Mouse (Mus musculus) fat pad, adult 2 months (tissue): ENCODE results near the gene Tiparp.

ENCODE experiments used
- DNase-seq: peaks from one replicate; pipeline ENCODE4 v3.0.0-alpha.2; 2011; ENCODE audit warnings: low read depth, low spot score; ENCODE audit errors: extremely low read depth

Gene Tiparp

DNA sequence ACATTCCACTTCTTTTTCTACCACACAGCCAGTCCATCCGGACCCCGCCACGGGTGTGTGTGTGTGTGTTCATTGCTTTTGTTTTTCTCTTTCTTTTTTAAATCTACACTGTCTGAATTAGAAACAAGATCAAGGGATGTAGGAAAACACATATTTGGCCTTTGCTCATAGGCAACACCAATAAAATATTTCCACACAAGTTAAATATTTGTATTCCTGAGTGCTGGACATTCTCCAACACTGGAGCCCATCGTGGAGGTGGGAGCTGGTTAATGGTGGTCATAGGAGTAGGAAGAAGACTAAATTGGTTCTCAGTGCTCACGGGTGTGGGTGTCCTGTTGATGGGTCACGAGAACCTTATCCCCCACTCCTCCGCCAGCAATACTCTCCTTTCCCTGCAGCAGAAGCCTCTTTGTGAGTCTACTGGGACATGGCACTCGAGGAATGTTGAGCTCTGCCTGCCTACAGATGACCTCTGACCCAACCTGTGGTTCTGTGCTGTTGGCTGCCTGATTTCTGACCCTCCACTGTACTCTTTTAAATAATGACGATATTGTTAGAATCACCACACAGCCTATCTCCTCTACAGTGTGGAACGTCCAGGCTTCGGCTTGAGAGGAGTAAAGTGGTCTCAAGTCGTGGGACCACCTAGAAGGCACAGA lies 51.2 kb downstream of the Tiparp start:
- DNase-seq: no peak

DNA sequence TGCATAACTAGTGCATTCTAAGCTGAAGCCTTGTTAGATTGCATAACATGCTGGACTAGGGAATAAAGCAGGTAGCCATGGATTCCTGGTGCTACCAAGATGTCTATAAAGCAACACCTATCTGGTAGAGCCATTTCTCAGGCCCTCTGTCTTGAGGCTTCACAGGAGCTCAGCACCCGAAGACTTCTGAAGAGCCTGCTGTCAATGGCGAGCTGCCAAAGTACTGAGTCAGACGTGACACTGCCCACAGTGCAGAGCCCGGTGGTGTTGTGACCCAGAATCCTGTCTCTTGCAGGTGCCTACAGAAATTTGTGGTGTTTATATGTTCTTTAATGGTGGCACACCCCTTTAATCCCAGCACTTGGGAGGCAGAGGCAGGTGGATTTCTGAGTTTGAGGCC lies 53.4 kb downstream of the Tiparp start:
- no peak for DNase-seq

- DNase-seq: no peak
Observed at GRCm38 (mm10) chr3:65584329-65584728, 56.1 kb downstream of the Tiparp start.

DNA sequence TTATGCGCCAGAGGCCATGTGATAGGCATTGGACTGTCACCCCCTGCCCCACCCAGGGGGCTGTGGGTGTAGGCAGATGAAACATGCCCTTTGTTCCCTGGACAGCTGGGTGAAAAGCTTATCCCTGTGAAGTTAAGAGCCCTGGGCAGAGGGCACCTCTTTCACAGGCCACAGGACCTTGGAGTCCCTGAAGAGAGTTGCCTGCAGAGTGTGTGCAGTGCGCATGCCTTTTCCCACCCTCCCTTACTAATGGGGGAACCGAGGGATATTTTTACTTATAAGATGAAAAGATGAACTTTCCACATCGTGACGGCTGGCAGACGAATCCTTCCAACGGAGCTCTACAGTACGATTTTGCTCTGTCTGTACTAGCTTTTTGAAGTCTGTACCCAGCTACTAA lies 57.1 kb downstream of the Tiparp start:
- no peak for DNase-seq

DNA sequence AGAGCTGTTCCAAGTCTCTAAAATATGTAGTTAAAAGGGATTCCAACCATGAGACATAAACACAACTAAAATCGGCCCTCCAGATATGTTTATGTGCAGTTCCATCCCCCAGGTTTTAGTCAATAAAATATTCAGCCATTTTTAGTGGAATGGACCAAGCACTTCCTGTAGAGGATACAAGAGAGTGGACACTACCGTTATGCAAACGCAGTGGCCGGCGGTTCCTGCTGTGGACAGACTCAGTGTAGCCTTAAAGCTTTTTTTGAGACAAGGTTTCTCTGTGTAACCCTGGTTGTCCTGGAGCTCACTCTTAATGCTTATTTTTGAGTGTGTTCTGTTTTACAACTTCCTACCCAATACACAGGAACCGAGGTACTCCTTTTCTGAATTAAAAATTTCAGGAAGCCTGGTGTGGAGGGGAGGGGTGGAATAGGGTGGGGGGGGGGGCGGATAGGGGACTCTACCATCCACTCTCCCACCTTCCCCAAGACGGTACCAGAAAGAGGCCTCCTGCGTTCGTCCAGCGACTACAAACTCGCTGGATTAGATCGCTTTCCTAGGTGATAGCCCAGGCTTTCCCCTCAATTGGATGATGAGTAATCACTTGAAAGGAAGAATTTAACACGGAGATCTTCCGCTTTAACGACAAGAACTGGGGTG lies 57.7 kb downstream of the Tiparp start:
- no peak for DNase-seq

DNA sequence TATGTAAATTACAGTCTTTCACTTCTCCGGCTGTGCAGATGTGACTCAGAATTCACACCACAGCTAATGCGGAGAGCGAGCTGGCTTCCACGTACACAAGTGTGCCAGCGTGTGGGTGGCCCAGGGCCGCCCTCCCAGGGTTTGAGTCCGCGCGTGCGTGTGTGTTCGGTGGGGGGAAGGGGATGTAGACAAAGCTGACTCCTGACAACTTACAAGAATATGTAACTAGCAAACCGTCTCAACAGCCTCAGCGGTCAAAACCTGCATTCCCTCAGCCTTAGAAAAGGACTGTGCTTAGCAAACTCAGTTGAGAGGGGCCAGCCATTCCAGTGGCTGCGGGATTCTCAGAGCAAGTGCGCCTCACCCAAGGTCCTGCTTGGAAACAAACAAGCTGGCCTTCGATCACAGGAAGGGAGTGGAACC lies 58.3 kb downstream of the Tiparp start:
- no peak for DNase-seq

DNA sequence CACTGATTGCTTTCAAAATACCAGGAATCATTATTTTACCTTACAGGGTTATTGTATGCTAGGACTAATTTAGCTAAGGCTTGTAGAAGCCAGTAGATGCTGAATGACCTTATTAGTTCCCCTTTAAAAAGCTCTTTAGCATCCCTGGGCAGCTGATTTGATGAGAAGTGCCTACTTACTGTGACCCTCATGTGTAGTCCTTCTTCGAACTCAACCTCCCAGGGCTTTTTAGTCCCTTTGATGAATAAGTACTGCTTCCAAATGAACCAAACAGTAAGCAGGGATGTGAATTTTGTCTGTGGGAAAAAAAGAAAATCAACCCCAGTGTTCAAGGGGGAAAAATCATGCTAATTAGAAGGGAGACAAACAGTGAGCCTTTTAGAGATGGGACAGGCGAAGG lies 58.8 kb downstream of the Tiparp start:
- DNase-seq: no peak

- DNase-seq: no peak
Observed at GRCm38 (mm10) chr3:65588424-65588823, 60.2 kb downstream of the Tiparp start.

DNA sequence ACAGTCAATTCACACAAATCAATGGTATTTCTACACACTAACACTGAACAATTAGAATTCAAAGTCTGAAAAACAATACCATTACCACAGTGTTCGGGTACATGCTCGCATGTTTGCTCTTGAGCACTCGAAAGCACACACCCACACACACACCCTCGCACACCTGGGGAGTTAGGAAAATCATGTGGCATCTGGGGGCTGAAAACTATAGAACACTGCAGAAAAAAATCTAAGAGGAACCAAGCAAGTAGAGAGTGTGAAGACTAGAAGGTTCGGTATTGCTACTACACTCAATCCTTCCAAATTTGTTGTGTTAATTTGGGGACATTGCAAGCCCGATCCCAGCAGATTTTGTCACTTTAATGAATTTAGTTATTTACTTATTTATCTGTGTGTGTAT lies 64.6 kb downstream of the Tiparp start:
- no peak for DNase-seq

- DNase-seq: no peak
Observed at GRCm38 (mm10) chr3:65594493-65594892, 66.3 kb downstream of the Tiparp start.

DNA sequence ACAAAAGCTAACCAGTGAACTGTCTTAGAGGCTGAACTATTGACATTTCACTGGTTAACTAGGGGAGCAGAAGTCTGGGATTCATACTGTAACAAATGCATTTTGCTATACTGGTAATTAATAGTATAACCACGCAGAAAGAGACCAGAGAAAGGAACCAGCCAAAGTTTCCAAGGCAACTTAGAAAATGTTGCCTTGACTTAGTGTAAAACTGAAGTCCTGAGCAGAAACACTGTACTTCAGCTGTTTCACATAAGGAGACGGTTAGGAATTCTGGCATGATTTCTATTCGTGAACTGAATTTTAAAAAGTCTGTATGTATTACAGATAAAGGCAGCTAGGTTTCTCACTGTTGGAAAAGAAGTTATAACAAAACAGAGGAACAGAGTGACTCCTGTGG lies 67.0 kb downstream of the Tiparp start:
- no peak for DNase-seq

GRCm38 (mm10) chr3:65598071-65598830 lies 70.0 kb downstream of the Tiparp start:
- no peak for DNase-seq

DNA sequence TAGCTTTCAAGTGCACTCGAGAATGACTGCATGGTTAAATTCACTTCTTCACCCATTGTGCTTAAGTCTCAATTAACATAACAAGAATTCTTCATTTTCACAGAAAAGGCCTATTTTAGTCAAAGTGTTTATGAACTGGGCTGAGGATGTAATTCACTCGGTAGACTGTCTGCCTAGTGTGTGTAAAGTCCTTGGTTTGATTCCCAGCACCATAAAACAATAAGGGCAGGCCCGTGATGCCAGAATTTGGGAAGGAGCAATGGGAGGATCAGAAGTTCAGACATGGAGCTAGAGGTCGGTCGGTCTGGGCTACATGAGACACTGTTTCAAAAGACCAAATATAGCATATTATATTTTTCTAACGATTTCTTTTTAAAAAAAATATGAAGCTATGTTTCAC lies 70.9 kb downstream of the Tiparp start:
- DNase-seq: no peak

DNA sequence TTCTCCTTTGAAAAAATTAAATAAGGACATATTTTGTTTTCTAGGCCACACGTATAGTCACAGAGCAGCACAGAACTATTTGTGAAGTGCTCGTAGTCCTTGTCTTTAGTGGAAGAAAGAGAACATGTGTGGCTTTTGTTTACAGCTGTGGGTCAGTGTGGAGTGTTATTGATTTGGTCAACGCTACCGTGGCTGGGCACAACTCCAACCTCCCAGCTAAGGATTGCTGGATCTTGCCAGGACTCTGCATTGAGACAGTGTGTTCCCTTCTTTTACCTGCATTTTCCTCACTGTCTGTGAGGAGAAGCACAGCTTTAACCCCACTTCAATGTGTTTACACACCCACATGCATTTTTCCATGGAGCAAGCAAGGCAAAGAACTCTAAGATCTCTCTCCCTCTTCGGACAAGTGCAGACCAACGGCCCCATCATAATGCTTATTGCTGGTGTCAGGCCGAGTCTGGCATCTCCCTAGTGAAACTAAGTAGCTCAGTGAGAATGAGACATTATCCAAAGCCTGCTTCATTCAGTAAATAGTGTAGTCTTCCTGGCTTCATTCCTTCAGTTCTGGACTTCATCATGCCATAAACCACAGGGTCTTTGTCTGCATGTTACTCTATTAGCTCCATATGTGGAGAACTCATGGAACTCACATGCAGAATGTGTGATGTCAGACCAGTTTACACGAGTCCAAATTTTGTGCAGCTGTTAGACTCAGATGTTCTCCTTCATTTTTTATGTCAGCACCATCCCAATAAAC lies 73.3 kb downstream of the Tiparp start:
- DNase-seq: no peak

- DNase-seq: no peak
Observed at GRCm38 (mm10) chr3:65603392-65604055, 75.3 kb downstream of the Tiparp start.
